Mouse (Mus musculus) kidney, adult 11 months (tissue): Measurements from ENCODE around the gene Gm13271.
"Not testable (repeated sequence)": the region's sequence is repeated elsewhere in the genome, so short reads cannot be mapped to it uniquely, and the experiment has no call there.

Experiments
- DNase-seq: peaks from one replicate; pipeline ENCODE4 v3.0.0; 2022

Gene Gm13271

DNA sequence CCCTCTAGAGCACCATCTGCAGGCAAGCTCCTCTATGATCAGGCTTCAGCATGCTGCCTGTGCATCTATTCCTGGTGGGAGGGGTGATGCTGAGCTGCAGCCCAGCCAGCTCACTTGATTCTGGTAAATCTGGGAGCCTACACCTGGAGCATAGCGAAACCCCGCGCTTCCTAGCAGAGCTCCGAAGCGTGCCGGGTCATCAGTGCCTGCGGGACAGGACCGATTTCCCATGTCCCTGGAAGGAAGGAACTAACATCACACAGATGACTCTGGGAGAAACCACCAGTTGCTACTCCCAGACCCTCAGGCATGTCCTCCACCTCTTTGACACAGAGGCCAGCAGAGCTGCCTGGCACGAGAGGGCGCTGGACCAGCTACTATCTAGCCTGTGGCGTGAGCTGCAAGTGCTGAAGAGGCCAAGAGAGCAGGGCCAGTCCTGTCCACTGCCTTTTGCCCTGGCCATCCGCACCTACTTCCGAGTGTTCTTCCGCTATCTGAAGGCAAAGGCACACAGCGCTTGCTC is at the start of gene Gm13271:
Gene Gm13271 (plus strand): TSS at position 51 of the 523 bp plus-strand sequence.
- DNase-seq, result peak; percentile 79

DNA sequence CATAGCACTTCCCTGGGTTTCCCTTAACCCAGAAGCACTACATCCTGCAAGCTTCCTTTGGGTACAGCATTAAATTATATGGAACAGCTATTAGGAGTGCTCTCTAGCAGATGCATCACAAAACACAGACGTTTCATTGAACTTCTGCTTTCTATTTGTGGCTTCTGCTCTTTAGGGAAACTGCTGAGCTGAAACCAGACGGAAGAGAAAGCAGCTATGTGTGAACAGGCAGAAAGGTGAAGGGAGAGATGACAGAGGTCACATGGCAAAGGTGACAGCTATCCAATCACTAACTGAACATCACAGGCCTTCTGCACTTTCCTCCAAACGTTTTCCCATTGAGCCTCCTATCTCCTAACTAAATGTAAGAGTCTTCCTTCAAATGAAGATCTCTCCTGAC is 48.7 kb upstream of the Gm13271 start:
- DNase-seq, result no peak

DNA sequence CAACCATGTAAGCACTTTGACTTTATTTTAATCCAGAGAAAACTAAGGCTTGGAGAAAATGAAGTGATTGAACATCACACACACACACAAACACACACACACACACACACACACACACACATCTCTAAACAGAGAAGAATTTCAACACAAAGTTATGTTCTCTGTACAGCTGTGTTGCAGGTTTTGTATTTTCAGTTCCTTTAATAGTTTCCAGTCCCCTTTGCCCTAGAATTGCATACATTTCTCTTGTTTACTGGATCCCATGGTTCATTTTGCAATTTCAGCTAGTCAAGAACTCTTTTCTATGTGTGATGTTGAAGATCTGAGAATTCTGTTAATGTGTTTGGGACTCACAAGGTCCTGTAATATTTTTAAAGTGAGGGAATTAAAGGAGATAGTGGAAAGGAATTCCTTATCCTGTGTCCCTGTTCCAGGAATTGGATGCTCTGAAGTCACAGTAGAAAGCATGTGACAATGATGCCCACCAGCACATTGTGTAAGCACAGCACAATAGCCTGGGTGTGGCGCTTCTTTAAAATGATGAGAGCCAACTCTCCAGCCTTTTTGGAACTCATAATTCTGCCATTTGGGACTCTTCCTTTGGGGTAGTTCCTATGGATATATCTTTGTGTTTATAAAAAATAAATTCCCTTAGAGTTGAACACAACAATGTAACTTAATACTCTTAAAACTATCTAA is 47.4 kb upstream of the Gm13271 start:
- no peak for DNase-seq

DNA sequence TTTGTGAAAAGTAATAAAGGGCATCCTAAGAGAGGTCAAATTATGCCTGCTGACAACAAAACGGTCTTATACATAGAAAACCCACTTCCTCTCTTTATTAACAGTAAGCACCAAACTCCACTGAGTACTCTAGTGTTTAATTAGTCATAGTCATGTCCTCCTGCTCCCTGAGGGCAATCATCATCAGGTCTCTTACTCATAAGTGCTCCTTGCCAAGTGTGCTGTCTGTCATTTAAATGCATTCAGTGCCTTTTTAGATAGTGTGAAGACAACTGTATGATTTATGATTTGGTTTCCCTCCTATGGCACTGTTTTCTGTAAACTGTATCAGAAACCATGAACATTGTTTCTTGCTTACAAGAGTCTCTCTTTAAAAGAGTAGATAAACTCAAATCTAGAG is 40.4 kb upstream of the Gm13271 start:
- no peak for DNase-seq

DNA sequence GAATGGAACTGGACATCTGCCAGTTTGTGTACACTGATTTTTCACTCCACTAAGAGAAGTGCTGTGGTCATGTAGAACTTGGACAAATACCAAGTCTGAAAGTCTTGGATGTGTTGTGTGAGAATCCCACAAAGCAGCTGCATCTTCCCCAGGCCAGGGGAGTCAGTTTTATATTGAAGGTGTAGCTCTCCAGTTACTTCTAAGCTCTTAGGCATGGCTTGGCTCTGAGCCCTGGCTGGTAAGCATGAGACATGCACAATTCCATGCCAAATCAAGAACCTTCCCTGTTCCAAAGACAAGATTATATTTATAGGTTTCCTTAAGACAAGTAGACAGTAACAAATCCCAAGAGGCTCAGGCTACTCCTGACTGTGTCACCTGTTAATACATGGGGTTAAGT is 39.6 kb upstream of the Gm13271 start:
- DNase-seq, result no peak

DNA sequence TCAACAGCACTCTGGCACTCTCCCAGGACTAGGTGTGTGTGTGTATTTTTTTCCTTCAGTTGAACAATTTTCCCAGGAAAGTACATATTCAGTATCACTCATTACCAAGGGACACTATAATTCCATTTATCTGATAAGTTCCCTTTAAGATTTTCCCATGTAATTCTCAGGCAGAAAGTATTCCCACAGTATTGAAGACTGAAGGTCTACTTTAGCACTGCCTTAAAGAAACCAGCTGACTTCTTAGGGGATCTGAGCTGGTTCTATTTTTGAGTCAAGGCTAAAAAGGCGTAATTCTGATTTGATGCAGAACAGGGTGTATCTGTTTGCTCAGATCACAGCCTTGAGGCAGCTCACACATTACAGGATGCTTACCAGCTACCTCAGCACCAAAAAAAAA is 36.0 kb upstream of the Gm13271 start:
- DNase-seq, result no peak

DNA sequence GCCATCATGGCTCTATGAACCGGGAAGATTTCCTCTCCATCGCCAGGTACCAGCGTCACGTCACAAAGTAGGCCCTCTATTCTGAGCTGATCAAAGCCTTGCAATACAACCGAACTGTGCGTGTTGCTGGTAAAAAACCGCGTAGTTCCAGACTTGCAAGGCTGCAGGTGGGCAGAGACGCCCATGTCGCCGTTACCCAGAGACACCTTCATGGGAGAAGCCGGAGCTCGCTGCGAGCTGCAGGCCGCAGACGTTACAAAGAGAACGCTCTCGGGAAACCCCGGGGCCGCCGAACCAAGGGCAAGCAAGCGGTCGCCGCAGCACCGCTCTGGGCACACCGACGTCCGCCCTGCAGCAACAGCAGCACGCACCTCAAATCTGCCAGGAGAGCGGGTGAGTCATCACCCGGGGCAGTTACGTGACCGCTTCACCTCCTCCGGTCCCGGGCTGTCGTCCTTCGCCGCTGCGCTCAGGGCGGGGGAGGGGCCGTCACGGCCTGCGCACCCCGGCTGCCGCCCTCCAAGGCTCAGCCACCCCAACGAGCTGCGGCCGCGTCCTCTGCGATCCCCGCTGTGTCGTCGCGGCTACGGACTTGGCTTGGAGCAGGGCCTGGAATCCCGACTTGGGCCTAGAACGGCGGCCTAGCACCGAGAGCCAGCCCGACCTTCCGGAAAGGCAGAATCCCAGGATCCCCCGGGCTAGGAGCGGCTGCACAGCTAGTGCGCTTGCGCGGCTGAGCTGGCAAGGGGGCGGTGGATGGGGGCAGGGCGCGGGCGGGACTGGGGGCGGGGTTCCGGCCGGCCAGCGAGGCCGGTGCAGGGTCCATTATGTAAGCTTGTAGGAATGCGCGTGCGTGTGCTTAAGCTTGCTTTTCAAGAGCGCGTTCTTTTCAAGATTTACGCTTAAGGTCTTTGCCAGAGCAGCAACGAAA is 32.6 kb upstream of the Gm13271 start, which contains the start of the genes Gm26566 and Klhl9:
Gene Gm26566 (plus strand): TSS at position 15 of the 931 bp plus-strand sequence.
Gene Klhl9 (minus strand): TSS at position 675 of the 931 bp plus-strand sequence.
- peak; percentile 91 for DNase-seq

DNA sequence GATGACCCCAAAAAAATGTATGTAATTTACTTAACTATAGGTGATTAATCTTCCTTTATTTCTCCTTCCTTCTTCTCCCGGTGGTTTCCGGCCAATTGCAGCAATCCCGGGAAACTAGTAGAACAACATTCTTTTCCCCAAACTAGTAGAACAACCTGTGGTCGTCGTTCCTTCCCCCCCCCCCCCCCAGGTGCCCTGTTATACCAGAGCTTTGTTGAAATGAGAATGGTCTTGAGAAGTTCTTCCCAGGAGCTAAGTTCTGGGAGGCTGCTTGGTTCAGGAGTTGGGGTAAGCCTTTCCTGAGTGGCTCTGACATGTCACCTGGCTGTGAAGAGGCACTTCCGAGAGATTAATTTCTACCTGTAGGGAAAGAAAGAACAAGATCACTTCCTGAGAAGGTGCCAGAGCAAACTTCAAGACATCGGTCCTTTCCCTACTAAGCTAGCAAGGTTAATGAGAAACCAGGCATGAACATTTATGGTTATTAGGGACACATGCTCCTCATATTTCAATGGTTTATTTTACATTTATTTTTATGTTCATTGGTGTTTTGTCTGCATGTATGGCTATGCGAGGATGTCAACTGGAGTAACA is 31.1 kb upstream of the Gm13271 start:
- DNase-seq, result no peak

DNA sequence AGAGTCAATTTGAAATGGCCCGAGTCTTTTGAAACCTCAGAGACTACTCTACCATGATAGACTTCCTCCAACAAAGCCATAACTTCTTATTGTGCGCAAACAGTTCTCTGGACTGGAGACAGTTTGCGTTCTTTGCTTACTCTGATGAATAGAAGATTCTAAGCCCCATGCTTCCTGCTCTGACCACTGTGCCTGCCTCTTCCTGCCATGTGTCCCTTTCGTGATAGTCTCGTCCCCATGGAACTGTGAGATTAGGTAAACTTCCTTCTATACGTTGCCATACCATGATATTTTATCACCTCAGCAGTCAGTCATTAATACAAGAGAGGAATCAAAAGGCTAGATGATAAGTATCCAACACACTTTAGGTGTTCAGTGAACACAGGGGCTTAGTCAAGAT is 27.9 kb upstream of the Gm13271 start:
- no peak for DNase-seq

DNA sequence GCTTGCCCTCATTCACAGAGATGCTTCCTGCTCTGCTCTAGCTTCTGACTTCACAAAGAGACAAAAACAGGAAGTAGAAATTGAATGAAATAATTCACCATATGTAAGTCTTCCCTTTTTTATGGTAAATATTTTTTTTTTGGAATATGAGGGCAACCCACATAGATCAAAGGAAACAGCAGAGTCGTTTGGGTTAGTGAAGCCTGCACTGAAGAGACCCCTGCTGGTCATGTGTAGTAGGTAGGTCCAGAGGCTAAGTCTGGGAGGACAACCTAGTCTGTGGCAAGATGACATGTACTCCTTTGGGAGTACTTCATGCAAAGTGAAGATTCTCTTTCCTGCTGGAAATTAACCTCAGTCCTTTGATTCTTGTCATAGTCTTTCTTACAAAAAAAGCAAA is 27.3 kb upstream of the Gm13271 start:
- DNase-seq, result no peak

DNA sequence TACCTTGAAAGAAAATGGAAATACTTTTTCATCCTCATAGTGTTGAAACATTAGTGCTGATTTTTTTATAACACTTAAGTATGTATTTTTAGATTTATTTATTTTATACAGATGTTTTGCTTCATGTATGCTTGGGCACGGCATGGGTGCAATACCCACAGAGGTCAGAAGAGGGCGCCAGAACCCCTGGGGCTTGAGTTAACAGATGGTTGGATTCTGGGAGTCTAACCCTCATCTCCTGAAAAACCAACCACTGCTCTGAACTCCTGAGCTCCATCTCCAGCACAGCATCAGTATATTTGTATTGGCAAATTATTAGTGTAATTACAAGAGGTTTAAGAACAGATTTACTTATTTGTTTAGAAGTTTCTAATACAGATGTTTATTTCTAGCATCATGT is 16.2 kb upstream of the Gm13271 start:
- peak; percentile 55 for DNase-seq

DNA sequence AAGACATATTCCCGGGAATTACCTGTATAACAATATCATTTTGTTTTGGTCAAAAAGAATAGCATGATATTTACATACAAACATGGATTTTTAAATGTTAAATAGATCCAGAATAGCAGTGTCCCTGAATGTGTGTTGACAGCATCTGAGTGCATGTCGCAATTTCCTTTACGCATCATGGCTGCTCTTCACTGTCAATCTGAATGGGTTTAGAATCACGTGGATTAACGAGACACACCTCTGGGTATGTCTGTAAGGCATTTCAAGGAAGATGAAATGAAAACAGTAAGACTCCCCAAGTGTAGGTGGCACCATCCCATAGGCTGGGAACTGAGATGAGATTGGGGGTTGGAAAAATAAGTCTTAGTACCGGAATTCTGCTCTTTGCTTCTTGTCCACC is 15.6 kb upstream of the Gm13271 start:
- DNase-seq, result no peak

DNA sequence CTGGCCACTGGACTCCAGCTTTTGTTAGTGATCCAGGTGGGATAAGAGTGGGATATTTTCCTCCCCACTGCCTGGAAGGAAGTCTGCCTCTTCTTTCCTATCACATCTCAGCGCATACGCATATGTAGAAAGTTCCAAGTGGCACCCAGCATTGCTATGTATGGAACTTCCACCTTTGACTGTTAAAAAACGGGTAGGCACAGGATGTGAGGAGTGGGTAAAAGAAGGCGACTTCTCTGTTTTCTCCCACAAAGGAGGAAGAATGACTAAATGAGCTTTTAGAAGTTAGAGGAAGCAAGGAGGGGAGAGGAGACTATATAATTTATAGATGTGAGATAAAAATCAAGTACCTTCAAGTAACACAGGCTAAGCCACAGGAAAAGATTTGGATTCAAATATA is 13.2 kb upstream of the Gm13271 start:
- DNase-seq, result no peak

DNA sequence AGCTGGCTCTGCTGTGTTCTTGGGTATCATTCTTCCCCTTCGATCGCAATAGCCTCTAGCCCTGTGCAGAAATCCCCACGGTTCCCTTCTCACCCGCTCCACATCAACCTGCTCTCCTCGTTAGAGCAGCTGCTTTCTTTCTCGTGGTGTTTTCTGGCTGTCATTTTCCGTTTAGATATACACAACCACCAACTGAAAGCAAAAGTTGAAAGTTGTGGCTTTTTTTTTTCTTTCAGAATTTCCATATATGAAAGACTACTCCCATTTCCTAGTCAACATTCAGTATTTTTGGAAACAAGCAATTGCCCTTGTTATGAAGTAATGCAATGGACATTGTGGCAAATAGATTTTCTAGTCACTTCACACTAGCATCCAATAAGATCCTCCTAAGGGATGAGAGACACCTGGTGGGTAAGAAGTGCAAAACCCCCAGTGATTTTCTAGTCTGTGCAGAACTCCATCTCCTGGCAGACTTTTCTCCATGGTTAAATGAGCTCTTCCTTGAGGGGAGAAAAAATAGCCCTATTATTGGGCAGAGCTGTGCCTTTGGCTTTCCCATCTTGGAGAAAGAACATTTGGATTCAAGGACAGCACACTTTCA is 11.8 kb upstream of the Gm13271 start:
- no peak for DNase-seq

DNA sequence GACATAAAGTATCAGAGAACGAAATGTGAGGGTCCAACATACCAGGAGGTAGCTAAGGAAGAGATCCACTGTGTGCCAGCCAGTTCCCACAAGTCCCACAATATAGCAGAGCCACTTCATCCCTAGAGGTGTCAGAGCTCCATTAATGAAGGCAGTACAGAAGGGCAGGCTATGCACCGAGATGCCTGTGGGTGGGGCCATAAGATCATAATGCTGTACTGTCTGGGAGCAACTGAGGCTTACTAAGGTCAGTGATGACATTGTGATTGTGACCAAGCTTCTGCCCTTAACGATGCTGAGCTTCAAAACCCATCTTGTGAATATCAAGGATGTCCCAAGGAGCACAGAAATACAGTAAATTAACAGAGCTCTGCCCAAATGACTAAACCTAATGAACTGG is 10.5 kb upstream of the Gm13271 start:
- no peak for DNase-seq

DNA sequence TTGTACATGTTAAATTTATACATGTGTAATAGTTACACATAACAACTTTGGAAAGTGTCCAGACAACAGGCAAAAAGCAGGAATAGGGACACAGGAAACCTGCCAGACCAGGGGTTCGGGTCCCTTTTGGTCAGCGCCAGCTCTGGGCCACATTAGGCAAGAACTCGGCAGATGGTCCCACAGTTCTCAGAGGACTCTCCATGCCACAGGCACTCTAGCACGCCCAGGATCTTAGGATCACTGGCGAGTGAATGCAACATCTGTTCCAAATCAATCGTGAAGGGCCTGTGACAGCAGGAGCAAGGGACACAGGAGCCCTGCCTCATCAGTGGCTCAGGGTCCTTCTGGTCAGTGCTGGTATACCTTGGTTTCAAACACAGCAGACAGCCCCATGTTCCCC is 4.7 kb upstream of the Gm13271 start:
- DNase-seq, result no peak

DNA sequence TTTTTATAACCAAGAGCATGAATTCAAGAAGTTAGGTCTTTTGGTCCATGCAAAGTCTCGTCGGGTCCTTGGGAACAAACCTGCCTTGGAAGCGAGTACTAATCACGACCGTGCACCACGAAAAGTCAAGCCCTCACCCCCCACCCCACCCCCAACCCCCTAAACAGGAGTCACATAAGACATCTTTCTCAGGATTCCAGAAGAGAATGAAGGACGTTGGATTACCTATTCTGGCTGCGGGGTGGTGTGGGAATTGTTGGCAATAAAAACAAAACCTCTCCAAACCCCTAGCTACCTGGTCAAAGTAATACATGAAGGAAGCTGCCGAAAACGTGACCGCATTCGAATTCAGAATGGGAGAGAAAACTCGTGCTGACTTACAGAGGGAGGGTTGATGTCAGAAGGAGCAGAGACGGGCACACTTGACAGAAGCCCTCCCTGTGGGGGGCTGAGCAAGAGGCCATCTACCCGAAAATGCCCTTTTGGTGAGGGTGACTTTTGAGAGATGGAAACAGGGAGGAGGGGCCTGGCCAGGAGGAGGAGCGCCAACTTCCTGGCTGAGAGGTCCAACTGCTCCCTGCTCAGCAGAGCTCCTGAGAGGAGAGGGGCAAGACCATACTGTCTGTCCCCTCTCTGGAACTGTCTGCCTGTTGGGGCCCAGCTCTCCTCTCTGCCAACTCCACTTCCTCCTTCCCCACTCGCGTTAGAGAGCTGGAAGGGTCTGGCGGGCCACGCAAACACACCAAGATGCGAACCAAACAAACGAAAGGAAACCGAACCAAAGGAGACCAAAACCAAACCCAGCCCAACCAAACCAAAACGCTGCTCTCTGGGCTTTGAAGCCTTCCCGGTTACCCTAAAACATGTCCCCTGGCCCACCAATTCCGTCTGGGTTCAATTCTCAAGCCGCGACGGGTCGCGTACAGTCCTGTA is 2.2 kb downstream of the Gm13271 start:
- DNase-seq, result not testable (repeated sequence)

DNA sequence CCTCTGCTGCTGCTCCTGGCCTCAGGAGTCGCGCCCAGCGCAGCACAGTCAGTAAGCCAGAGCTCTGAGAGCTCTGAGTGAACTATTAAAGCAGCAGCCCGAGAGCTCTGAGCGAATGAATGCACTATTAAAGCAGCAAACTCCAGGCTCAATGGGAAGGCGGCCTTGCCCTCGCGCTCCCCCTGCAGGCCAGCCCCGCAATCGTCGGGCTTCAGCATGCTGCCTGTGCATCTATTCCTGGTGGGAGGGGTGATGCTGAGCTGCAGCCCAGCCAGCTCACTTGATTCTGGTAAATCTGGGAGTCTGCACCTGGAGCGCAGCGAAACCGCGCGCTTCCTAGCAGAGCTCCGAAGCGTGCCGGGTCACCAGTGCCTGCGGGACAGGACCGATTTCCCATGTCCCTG is 3.0 kb downstream of the Gm13271 start:
- peak; percentile 94 for DNase-seq

DNA sequence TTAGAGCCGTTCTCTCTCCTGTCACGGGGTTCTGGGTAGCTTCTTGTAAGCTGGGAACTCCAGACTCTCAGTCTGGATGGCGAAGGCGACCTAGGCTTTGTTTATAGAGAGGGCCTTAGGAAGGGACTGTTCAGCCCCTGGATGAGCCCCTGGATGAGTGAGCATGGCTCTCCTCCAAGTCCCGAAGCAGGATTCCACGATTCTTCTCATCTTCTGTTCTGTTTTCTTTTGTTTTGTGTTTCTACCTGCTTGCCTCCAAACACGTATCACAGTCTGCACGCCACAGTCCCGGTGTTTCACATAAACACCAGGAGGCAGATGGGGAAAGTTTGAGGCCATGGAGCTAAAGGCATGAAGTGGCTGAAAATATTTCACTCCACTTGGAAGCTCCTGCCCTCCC is 4.1 kb downstream of the Gm13271 start:
- peak; percentile 23 for DNase-seq

DNA sequence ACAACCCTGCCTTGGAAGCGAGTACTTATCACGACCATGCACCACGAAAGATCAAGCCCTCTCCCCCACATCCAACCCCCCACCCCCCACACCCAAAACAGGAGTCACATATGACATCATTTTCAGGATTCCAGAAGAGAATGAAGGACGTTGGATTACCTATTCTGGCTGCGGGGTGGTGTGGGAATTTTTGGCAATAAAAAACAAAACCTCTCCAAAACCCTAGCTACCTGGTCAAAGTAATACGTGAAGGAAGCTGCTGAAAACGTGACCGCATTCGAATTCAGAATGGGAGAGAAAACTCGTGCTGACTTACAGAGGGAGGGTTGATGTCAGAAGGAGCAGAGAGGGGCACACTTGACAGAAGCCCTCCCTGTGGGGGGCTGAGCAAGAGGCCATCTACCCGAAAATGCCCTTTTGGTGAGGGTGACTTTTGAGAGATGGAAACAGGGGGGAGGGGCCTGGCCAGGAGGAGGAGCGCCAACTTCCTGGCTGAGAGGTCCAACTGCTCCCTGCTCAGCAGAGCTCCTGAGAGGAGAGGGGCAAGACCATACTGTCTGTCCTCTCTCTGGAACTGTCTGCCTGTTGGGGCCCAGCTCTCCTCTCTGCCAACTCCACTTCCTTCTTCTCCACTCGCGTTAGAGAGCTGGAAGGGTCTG is 5.1 kb downstream of the Gm13271 start, which contains the start of gene Gm13283:
Gene Gm13283 (plus strand): TSS at position 510 of the 659 bp plus-strand sequence.
- peak; percentile 37 for DNase-seq

DNA sequence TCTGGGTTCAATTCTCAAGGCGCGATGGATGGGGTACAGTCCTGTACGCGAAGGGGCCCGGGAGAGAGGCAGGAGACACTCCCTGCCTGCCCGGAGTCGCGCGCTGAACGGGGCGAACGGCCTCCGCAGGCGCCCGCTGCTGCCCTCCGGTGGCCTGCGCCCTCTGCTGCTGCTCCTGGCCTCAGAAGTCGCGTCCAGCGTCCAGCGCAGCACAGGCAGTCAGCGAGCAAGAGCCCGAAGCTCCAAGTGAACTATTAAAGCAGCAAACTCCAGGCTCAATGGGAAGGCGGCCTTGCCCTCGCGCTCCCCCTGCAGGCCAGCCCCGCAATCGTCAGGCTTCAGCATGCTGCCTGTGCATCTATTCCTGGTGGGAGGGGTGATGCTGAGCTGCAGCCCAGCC is 5.8 kb downstream of the Gm13271 start:
- DNase-seq, result peak; percentile 87
